Mouse (Mus musculus) spleen, postnatal 4 days (tissue): ENCODE data around the gene Olfr576.

Experiments used
- DNase-seq, 2 experiments: peaks; one replicate each; pipeline ENCODE4 v3.0.0; 2022; ENCODE audit warnings: low spot score in 2 of 2

The Olfr576 gene

GRCm38 (mm10) chr7:102962360-102962759 lies at the start of gene Olfr576:
TSS of gene Olfr576 (plus strand) at chr7:102962660.
- DNase-seq, result no peak

- DNase-seq, result no peak
Observed at GRCm38 (mm10) chr7:102915261-102915660, 47.2 kb upstream of the Olfr576 start.

GRCm38 (mm10) chr7:102916405-102916804 lies 46.1 kb upstream of the Olfr576 start:
- no peak for DNase-seq

GRCm38 (mm10) chr7:102917032-102917875 lies 45.2 kb upstream of the Olfr576 start, which contains the start of gene Olfr571:
TSS of gene Olfr571 (minus strand) at chr7:102917536.
- DNase-seq, result no peak

DNA sequence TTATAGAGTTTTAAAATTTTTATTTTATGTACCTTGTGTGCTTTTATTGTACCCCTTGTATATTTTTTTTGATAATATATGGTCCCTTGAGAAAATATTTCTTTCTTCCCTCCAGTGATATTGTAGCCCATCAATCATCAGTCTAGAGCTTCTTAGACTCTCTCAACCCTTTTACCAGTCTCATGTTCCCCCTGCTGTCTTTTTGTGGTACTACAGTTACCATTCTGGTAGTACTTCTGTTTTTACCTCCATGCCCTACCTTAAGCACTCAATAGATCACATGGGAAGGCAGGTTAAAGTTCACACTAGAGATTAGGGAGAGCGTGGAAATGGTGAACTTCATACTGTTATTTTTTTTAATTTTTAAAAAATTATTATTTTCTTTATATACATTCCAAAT lies 42.8 kb upstream of the Olfr576 start:
- DNase-seq, result no peak

- DNase-seq, result no peak
Observed at GRCm38 (mm10) chr7:102924109-102924508, 38.4 kb upstream of the Olfr576 start, which contains the start of gene Olfr572. TSS of gene Olfr572 (plus strand) at chr7:102924409.

DNA sequence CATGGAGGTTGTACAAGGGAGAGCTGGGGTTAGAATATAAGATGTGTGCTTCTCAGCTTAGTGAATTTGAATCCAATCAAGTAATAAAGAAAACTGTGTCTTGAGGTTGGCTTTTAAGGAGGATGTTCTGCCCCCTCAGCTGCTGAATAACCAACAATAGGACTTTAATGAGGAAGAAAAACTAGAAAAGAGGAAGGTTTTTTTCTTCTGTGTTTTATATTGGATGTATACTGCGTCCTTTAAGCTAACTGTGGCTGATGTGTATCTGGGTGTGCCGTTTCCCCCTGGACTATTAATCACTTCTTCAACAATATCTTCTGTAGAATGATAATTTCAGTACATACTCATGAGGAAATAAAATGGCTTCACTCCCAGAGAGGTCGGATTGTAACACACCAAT lies 35.4 kb upstream of the Olfr576 start:
- no peak for DNase-seq

DNA sequence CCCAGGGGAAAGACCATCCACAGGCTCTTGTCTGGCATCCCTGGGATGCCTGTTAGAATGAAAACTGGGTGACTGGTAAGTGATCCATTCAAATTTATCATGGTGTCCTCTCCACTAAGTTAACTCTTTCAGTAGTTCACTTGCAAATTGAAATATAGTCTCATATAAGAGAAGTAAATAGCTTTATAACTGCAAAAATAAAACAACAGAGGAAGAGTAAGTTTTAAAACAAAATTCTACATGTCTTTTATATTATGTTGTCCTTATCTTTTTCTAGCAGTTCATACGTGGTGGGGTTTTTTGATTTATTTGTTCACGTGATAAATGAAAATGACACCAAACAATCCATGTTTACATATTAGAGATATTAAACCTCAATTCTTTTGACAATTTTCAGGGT lies 20.0 kb upstream of the Olfr576 start, which contains the start of gene Olfr573-ps1:
Gene Olfr573-ps1 (minus strand): TSS at position 101 of the 400 bp plus-strand sequence.
- no peak for DNase-seq

DNA sequence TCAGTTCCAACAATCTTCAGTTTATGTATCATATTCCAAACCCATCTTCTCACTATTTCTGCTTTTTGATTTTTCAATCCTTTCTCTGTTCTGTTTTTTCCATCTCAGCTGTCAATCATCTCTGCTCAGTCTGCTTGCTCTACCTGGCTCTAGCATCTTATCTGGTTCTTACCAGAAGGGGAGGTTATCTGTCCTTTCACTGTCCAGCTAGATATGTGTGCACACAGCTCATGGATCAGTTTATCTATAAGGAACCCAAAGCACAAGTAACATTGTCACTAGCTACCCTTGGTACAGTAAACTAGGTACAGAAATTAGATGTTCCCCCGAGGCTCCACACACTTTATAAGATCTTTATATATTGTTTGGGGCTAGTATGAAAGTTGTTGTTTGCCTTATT lies 19.0 kb upstream of the Olfr576 start:
- DNase-seq, result no peak

DNA sequence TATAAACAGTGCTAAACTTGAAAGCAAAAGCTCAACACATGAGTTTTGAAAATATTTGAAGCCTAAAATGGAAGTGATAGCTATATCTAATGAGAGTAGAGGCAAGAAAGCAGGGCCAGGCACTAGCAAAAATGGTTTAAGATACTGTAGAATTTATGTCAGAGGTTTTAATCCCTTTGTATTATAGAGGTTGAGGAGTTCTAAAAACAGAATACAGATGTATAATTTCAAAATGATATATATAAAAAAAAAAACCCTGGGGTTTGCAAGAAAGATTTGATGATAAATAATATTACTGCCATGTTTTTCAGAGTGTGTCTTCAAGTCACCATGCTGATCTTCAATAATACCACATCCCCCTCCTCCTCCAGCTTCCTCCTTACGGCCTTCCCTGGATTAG lies 14.3 kb upstream of the Olfr576 start, which contains the start of gene Olfr574:
Gene Olfr574 (plus strand): TSS at position 301 of the 400 bp plus-strand sequence.
- DNase-seq, result no peak

DNA sequence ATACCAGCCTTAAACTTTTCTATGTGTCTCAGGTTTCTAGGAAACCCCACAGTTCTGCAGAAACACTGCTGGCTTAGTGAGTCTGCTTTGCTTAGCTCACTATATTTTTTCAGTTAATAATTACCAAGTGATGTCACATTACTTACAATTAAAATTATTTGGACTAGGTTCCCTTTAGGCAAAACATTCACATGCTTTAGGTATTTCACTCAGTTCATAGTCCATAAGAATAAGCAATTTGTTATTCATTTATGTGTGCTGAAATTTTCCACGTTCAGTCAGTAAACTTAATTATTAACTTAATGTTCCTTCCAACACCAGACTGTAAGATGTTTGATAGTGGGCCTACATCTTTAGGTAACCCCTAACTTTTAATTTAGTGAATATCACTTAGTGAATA lies 11.7 kb upstream of the Olfr576 start:
- DNase-seq, result no peak

DNA sequence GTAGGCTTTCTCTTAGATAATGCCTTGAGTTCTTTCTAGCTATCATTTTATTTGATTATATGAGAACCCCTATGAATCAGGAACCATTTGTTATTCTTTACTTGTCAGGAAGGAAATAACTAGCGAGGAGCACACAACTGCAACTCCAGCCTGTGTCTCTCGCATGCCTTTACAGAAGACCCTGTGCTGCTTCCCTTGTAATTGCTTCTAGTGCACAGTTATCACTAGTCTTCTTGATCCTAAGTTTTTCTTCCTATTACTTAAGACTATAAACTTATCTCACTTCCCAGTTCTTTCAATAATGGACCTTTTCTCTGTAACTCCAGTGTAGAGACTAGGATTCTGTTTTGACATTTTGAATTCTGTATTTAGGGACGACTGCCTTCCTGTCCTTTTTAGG lies 4.3 kb upstream of the Olfr576 start:
- DNase-seq, result no peak

DNA sequence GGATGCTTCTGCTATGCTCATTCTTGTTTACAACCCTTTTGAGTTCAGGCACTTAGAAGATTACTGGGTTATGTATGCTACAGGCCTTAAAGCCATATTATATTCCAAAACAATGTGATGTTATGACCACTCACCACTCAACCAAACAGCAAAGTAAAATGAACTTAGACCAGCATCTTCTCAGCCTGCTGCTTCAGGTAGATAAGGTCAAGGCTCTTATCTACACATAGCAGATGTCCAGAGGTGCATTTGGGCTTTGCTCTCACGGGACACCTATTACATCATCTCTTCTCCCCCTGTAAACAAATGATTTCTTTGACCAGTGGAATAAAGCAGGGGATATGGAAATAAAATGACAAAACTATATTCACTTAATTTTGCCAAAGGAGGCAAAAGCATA lies 3.9 kb upstream of the Olfr576 start, which contains the start of gene Olfr575:
Gene Olfr575 (minus strand): TSS at position 183 of the 400 bp plus-strand sequence.
- DNase-seq, result no peak

- no peak for DNase-seq
Observed at GRCm38 (mm10) chr7:102974399-102974798, 11.9 kb downstream of the Olfr576 start.

- DNase-seq, result no peak
Observed at GRCm38 (mm10) chr7:102975843-102976242, 13.4 kb downstream of the Olfr576 start, which contains the start of gene Olfr577. TSS of gene Olfr577 (minus strand) at chr7:102975943.

DNA sequence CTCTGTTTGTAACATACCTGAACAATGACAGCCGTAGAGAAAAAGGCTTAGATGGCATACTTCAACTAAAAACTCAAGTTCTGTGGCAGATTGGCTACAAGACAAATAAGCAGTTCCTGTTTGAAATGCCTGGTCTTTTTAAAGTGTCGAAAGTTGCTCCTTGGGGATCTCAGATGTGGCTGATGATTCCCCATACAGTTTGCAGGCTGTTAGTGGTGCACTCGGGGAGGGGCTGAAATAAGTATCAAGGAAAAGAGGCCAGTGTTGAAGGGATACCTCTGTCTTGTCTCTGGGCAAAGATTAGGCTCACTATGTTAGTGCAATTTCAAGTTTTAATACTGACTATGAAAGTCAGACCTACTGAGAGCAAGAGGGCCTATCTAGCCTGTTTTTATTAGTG lies 26.8 kb downstream of the Olfr576 start, which contains the start of gene Olfr578:
Gene Olfr578 (minus strand): TSS at position 101 of the 400 bp plus-strand sequence.
- DNase-seq, result no peak
